Mouse (Mus musculus) heart, postnatal 4 days (tissue): Measurements from ENCODE around the gene Fhit. TPM values are rescaled to one million over a fixed set of nuclear protein-coding genes. Genes with fewer than 3 reads are reported as not detected.
A peak's percentile ranks its signal among the peaks of the same experiment; 100 is the strongest.
"Not testable (repeated sequence)": the region's sequence is repeated elsewhere in the genome, so short reads cannot be mapped to it uniquely, and the experiment has no call there.

Experiments
- DNase-seq: peaks from one replicate; pipeline ENCODE4 v3.0.0; 2021
- total RNA-seq, 2 experiments: library from RNA; stranded (reverse); gene quantifications; 2 replicates each; pipeline ENCODE4 v1.2.3; 2021

Gene Fhit
- total RNA-seq: 1 to 10 TPM; 3.2 to 3.8 TPM

GRCm38 (mm10) chr14:11161751-11162231 is at the start of gene Fhit:
TSS of gene Fhit (minus strand) at chr14:11162035.
- peak; percentile 93 for DNase-seq

GRCm38 (mm10) chr14:11206786-11207185 is 45.0 kb upstream of the Fhit start:
- DNase-seq: no peak

DNA sequence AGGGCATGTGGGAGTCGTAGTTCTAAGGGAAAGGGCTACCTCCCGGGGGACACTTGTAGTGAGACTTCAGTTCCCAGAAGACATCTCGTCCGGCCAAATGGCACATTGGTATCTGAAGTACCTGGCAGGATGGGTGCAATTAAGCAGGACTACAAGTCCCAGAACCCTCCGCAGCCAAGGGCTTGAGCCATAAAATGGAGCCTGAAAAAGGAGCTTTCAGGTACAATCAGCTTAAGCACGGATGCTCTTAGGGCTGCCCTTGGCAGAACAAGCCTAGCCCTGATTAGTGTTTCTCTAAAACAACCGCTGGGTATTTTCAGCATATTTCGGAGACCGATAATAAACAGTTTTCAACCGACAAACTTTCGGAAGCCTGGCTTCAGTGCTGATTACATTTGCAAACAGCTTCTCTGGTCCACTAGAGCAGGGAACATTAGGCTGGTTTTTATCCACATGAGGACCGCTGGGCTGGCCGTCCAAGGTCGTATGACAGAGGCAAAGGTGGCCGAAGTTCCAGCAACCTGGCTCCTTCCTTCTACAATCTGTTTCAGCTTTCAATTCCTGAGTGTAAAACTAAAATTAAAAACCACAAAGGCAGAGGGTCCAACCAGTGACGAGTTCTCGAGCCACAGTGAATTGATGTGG is 907 bp downstream of the Fhit start:
- peak; percentile 73 for DNase-seq

- DNase-seq: no peak
Observed at GRCm38 (mm10) chr14:11159641-11160040, 2.2 kb downstream of the Fhit start.

- no peak for DNase-seq
Observed at GRCm38 (mm10) chr14:11159021-11159420, 2.8 kb downstream of the Fhit start.

GRCm38 (mm10) chr14:11157741-11158140 is 4.1 kb downstream of the Fhit start:
- no peak for DNase-seq

DNA sequence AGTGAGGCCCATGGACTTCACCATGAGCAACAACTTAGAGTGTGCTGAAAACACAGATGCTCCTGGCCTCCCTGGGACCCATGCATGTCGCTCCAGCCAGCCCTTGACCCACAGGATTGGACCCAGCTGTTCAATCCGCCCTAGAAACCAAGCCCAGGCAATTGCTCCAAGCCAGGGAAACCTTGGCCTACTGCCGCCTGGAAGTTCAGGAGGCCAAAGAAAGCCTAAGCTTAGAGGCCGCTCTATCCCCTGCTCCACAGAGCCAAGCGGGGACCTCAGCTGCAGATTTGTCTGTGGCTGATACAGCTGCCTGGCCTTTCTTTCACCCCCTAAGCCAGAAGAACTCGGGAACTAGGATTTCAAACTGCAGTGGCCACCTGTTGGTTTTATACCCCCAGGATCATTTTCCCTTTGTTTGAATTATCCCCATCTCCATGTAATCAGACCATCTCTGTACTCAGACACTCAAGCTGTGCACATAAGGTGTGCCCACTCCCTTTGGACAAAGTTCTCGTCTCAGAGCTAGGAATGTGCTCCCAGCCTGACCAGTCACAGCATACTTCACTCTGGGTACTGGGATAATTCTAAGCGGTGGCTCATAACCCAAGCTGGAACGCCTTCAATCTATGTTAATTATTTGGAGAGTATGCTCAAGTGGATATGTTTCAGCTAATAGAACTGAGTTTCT is 10.1 kb downstream of the Fhit start:
- peak; percentile 72 for DNase-seq

GRCm38 (mm10) chr14:11133787-11134735 is 27.8 kb downstream of the Fhit start:
- DNase-seq: no peak

DNA sequence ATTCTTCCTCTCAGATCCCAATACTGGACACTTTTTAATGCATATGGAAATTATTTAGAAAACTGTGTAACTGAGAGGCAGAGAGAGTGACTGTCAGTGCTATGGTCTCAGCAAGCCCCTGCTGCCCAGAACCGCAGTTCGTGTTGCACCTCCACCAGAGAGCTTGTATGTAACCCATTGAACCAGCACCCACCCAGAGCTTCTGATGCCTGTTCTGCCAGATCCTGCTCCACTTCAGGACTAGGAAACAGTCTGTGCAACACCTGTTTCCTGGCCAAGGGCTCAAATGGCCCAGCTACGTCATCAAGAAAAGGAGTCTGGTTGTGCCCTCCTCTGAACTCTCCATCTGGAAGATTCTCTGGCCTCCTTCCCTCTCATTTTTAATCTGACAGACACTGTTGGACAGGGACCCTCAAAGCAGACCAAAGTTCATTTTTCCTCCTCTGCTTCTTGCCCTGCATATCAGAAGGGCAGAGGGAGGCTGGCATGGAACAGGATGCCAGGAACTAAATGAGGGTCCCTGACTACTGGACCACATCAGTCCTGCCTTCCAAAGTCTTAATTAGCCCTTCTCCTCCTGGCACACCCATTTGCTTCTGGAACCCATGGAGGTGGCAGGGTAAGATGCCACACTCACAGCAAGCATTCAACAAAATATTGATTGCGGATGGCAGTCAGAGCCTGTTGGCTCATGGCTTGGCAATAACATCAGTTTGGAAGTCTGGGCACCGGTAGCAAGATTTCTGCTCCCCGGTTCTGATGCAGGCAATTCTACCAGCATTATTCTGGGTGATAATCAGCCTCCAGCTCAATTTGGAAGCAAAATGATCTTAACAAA is 29.0 kb downstream of the Fhit start:
- no peak for DNase-seq

- DNase-seq: no peak
Observed at GRCm38 (mm10) chr14:11125096-11125495, 36.7 kb downstream of the Fhit start.

DNA sequence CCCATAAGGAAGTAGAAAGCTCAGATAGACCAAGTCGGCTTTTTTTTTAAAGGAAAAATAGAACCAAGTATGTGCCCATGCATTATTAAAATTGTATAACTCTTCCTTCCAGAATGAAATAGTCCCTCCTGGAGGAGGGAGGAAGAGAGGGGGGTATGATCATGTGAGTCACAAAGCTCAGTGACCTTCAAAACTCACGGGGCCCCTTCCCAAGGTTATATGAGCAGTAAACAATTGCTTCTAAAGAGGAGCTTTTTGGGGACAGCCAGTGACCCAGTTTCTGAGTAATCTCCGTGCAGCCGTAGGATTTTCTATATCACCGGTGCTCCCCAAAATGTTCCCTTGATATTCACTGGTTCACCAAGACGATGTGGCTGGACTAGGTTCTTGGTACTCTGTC is 42.8 kb downstream of the Fhit start:
- no peak for DNase-seq

DNA sequence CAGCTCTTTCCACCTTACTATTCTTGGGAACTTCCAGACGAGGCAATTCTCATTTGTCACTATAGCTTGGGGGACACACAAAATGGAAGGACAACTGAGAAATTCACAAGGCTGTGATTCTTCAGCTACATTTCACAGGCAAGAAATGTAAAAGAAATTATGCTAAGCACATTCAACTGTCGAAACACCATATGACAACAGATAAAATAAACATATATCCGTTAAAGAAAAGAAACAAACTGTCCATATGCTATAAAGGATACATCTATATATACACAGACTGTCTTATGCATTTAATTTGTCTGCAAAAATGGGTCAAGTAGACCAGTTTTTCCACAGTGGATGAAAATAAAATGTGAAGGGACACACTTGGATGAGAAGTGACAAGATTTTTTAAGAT is 76.2 kb downstream of the Fhit start:
- no peak for DNase-seq

DNA sequence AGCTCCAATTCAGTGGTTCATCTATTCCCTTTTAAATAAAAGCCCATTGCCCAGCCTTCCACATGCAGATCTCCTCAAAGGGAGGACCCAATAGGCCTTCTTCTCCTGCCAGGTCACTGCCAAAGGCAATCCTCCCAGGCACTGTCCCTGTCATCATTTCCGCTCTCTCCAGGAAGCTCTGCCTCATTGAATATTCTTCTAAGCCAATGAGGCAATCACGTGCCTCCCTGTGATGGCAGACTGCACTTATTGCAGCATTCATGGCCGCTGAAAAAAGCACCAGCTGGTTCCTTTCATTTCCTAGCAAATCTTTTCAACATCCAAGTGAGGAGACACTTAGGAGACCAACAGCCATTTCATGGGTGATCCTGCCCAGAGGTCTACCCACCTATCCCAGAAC is 77.9 kb downstream of the Fhit start:
- no peak for DNase-seq

DNA sequence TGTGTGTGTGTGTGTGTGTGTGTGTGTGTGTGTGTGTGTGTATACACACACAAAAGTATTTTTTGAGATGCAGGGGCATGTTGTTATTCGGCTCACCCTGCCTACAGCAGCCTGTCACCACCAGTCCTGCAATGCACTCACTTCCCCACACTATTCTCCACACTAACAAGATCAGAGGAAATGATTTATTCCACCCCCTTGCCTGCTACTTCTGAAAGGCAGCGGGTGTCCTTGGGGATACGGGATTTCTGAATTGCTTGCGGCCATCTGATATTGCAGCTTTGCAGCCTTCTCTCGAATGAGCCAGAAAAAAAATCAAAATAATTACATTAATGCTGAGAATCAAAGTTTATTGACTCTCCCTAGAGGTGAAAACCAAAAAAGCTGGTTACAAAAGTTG is 78.4 kb downstream of the Fhit start:
- no peak for DNase-seq

- no peak for DNase-seq
Observed at GRCm38 (mm10) chr14:11063594-11063993, 98.2 kb downstream of the Fhit start.

DNA sequence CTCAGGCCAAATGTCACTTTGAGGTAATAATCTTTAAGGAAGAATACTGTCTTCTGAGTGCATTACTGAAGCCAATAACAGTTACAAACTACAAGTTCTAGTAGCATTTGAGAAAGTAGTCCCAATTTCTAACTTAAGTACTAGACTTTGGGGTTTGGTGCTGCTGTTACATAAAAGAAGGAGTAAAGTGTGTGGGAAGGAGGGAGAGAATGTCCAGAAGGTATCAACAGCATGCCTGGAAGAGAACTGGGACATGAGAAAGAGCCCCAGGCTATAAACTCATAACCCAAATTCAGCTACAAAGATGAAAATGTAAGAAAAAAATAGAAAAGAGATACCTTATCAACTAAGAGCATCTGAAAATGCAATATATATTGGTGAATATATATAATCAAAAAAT is 101.6 kb downstream of the Fhit start:
- no peak for DNase-seq

- not testable (repeated sequence) for DNase-seq
Observed at GRCm38 (mm10) chr14:11039503-11040300, 122.1 kb downstream of the Fhit start.

DNA sequence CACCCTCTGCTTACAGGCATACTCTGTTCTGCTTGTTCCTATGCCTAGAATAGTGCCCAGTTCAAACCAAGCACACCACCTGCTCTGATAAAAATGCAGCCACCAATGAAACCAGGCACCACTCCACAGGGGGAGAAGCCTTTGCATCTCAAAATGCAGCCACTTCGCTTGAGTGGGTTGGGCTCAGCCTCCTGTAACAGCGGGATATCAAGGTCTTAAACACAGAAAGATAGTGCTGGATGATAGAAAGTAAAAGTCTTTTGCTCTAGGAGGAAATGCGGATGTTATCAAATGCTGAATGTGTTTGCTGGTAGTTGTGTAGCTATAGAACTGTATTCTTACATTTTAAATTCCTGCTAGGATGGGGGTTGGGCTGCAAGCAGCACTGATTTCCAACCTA is 140.4 kb downstream of the Fhit start:
- no peak for DNase-seq

- no peak for DNase-seq
Observed at GRCm38 (mm10) chr14:10978651-10979050, 183.2 kb downstream of the Fhit start.

GRCm38 (mm10) chr14:10941647-10942046 is 220.2 kb downstream of the Fhit start:
- DNase-seq: no peak

DNA sequence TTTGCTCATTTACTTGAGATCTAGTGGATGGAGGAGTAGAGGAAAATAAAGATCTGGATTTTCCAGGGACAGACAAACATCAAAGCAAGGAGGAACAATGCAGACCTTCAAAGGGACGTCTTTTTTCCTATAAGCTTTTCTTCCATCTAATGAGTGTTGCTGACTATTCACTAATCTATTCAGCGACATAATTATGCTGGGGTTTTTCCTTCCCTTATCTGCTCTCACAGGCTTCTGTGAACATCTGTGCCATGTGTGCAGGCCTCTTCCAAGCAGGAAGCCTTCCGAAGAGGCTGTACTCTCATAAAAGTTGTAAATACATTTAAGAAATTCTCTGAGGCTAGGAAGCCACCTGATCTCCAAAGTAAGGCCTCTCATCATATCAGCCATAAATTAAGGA is 228.2 kb downstream of the Fhit start:
- no peak for DNase-seq
